Mouse (Mus musculus): ENCODE data around the gene Mvd. TPM values are rescaled to one million over a fixed set of nuclear protein-coding genes. Genes with fewer than 3 reads are reported as not detected.

The Mvd gene
- polyA plus RNA-seq, 1 experiment from 2014 or later: 54.2 TPM

DNA sequence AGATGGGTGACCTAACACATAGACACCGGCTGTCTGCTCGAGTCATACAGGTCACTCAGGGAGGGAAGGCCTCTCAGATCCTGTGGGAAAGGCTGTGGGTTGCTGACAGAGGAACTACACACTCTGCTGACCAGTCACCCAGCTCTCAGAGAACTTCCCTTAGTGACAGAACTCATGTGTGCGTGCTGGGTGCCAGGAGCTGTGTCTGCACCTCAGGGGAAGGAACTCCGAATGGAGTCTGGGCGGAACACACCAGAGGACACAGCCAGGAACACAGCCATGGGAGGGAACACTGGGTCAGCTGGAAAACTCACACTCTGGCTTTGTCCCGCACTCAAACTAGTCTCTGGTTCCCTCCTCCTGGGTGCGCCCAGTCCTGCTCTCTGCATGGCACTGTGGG, 35.5 kb downstream of the Mvd start:
- H3K4me1 ChIP-seq: no peaks in the 10 kb centered on the region
- H3K36me3 ChIP-seq (replicated peaks): peaks cover 99% of the 10 kb centered on the region
- no peak overlapping the region for H3K27ac ChIP-seq
- H3K27me3 ChIP-seq (ENCODE audit: poor library complexity, severe bottlenecking): no peaks in the 10 kb centered on the region
- no peak overlapping the region for H3K4me3 ChIP-seq
- DNase-seq (ENCODE audit: extremely low spot score, low spot score): no peak
- 97% methylated on average over 7 of the region's 7 CpGs for WGBS
- no peaks in the 10 kb centered on the region for H3K9me3 ChIP-seq

DNA sequence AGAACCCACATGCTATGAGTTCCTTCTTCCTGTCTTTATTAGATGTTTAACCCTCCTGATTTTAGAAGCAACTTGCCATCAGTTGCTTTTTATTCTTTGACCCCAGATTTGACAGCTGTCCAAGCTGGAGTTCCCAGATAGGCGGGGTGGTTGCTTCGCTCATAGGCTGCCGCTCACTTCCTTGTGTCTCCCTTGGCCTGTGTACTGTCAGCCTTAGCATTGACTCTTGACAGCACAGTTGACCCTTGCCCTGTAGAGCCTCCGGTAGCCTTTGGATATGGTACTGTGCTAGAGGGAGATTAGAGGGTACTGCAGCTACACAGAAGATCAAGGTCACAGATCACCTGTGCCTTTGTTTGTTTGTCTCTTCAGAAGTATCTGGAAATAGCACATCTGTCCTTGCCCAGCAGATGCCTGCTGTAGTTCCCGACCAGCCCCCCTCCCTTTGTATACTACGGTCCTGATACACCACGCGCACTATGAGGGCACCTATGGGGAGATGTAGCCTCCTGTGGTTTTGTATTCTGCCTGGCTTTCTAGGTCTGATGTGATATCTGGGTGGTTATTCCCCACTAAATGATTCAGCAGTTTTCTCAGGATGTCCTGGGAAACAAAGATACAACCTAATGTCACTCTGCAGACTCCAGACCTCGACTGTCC, 37.9 kb downstream of the Mvd start:
- no peaks in the 10 kb centered on the region for H3K27me3 ChIP-seq (ENCODE audit: poor library complexity, severe bottlenecking)
- no peak overlapping the region for H3K4me3 ChIP-seq
- WGBS: 94% methylated on average over 9 of the region's 9 CpGs
- H3K9me3 ChIP-seq: no peaks in the 10 kb centered on the region
- DNase-seq (ENCODE audit: extremely low spot score, low spot score): no peak
- H3K36me3 ChIP-seq (replicated peaks): peaks cover 99% of the 10 kb centered on the region
- no peaks in the 10 kb centered on the region for H3K4me1 ChIP-seq
- no peak overlapping the region for H3K27ac ChIP-seq

DNA sequence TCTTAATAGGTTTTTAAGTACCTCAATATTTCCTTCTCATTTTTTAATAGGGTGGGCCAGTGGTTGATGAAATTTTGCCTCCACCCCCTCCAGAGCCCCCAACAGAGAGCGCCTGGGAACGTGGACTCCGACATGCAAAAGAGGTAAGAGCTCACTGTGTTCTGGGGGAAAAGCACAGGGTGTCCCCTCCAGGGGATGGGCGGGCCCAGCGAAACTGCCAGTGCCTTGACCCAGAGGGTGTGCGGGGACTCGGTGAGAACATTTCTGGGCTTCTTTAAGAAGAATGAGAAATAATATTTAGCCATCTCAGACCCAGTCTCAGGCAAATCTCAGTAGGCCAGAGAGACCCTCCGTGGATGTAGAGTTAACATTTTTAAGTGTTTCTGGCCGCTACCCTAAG, 45.0 kb downstream of the Mvd start:
- DNase-seq (ENCODE audit: extremely low spot score, low spot score): no peak
- WGBS: 95% methylated on average over 9 of the region's 9 CpGs
- Histone ChIP-seq H3K27me3 (ENCODE audit: poor library complexity, severe bottlenecking) (no peaks in the 10 kb centered on the region), H3K27ac (no peak overlapping the region), H3K4me1 (no peaks in the 10 kb centered on the region), H3K4me3 (no peak overlapping the region), H3K9me3 (no peaks in the 10 kb centered on the region), H3K36me3 (replicated peaks) (peaks cover 95% of the 10 kb centered on the region)

DNA sequence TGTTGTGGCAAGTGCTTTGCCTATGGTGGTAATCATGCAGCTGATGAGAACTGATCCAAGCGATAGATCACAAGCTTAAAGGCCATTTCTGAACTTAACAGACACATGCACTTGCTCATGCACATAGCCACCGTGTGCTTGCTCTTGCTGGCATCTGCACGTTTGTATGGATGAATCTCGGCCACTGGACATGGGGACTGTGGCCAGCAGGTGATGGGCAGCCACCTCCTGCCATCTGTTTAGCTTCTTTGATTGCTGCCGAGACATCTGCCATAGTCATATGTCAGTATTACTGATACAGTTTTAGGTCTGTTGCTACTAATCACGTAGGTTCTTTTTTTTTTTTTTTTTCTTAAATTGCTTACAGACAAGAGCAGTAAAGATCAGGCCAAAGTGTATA, 47.9 kb downstream of the Mvd start:
- no peak for DNase-seq (ENCODE audit: extremely low spot score, low spot score)
- 94% methylated on average over 6 of the region's 6 CpGs for WGBS
- no peaks in the 10 kb centered on the region for H3K27me3 ChIP-seq (ENCODE audit: poor library complexity, severe bottlenecking)

DNA sequence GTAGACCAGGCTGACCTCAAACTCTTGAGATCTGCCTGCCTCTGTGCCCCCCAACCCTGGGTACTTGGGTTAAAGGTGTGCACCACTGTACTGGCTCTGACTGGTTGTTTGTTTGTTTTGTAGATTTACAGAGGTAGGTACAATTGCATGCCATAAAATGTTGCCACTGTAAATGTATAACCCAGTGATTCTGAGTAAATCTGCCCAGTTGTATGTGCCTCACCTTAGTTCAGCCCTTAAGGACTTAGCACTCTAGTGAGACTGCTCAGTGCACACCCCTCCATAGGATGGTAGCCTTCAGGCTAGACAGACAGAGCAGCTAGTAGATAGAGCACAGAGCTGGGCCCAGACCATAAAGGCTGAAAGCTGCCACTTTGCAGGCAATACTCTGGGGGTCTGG, 49.5 kb downstream of the Mvd start:
- H3K36me3 ChIP-seq (replicated peaks): peaks cover 93% of the 10 kb centered on the region
- no peak overlapping the region for H3K27ac ChIP-seq
- no peak for DNase-seq (ENCODE audit: extremely low spot score, low spot score)
- H3K4me3 ChIP-seq: no peak overlapping the region
- H3K27me3 ChIP-seq (ENCODE audit: poor library complexity, severe bottlenecking): no peaks in the 10 kb centered on the region
- no peaks in the 10 kb centered on the region for H3K4me1 ChIP-seq
- H3K9me3 ChIP-seq: no peaks in the 10 kb centered on the region

More for the DNA sequence above, 47.9 kb downstream of the Mvd start:
- H3K27ac ChIP-seq: no peak overlapping the region
- H3K4me3 ChIP-seq: no peak overlapping the region
- H3K36me3 ChIP-seq (replicated peaks): peaks cover 93% of the 10 kb centered on the region
- H3K4me1 ChIP-seq: no peaks in the 10 kb centered on the region
- no peaks in the 10 kb centered on the region for H3K9me3 ChIP-seq

DNA sequence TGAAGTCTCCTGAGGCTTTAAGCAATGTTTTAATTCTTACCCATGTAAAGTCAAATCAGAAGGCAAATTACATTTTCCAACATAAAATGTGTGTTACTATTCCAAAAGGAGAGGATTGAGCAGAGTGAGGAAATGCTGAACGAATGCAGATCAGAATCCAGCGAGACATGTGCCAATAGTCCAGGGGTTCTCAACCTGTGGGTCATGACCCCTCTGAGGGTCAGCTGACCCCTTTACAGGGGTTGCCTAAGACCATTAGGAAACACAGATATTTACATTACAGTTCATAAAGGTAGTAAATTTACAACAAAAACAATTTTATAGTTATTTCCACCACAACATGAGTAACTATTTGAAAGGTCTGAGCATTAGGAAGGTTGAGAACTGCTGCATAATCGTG, 52.5 kb downstream of the Mvd start:
- no peak overlapping the region for H3K4me3 ChIP-seq
- H3K36me3 ChIP-seq (replicated peaks): peaks cover 98% of the 10 kb centered on the region
- no peak overlapping the region for H3K27ac ChIP-seq
- 91% methylated on average over 3 of the region's 3 CpGs for WGBS
- no peaks in the 10 kb centered on the region for H3K9me3 ChIP-seq
- no peaks in the 10 kb centered on the region for H3K27me3 ChIP-seq (ENCODE audit: poor library complexity, severe bottlenecking)
- DNase-seq (ENCODE audit: extremely low spot score, low spot score): no peak
- H3K4me1 ChIP-seq: no peaks in the 10 kb centered on the region

DNA sequence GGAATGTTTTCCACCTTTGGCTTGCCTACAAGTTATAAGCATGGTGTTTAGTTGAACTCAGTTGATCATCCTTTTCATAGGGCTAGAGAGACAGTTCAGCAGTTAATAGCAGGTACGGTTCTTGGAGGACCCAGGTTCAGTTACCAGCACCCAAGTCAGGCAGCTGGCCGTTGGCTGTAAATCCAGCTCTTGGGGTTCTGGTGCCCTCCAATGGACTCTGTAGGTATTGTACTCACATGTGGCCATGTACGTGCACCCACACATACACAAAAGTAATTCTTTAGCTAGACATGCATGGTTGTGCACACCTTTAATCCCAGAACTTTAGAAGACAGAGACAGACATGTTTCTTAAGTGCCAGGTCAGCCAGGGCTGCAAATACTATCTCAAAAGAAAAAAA, 53.9 kb downstream of the Mvd start:
- no peaks in the 10 kb centered on the region for H3K27me3 ChIP-seq (ENCODE audit: poor library complexity, severe bottlenecking)
- H3K4me3 ChIP-seq: no peak overlapping the region
- H3K4me1 ChIP-seq: no peaks in the 10 kb centered on the region
- peaks cover 98% of the 10 kb centered on the region for H3K36me3 ChIP-seq (replicated peaks)
- no peak for DNase-seq (ENCODE audit: extremely low spot score, low spot score)
- 85% methylated on average over 3 of the region's 3 CpGs for WGBS
- H3K9me3 ChIP-seq: no peaks in the 10 kb centered on the region
- H3K27ac ChIP-seq: no peak overlapping the region

Small RNAs within 50 kb of the gene (microRNA-seq; reads per million reads assigned to microRNA genes)
- not detected for gene Gm24366

Other genes starting within 250 kb of the Mvd start
- 0.82 and 0.88 TPM in 2 replicates for gene Zfpm1, start 161.3 kb downstream of the Mvd start, polyA plus RNA-seq (2016; fragmentation: Nextera tagmentation; extraction: Ambion mirVana)
- not detected in 2 replicates for gene Trhr2, start 82.7 kb downstream of the Mvd start, polyA plus RNA-seq (2016; fragmentation: Nextera tagmentation; extraction: Ambion mirVana)
- 73.2 and 81.1 TPM in 2 replicates for gene Zc3h18, start 66.8 kb downstream of the Mvd start, polyA plus RNA-seq (2016; fragmentation: Nextera tagmentation; extraction: Ambion mirVana)
- gene Il17c, start 21.4 kb downstream of the Mvd start, polyA plus RNA-seq (2016; fragmentation: Nextera tagmentation; extraction: Ambion mirVana): 0.21 TPM in 1 of 2 replicates, not detected in the other
- gene Cyba, start 10.5 kb downstream of the Mvd start, polyA plus RNA-seq (2016; fragmentation: Nextera tagmentation; extraction: Ambion mirVana): 70.0 and 75.7 TPM in 2 replicates
- gene Snai3, start 17.3 kb upstream of the Mvd start, polyA plus RNA-seq (2016; fragmentation: Nextera tagmentation; extraction: Ambion mirVana): 0.18 and 0.22 TPM in 2 replicates
- 31.0 and 33.0 TPM in 2 replicates for gene Rnf166, start 32.6 kb upstream of the Mvd start, polyA plus RNA-seq (2016; fragmentation: Nextera tagmentation; extraction: Ambion mirVana)
- 84.7 and 89.1 TPM in 2 replicates for gene Ctu2, start 32.7 kb upstream of the Mvd start, polyA plus RNA-seq (2016; fragmentation: Nextera tagmentation; extraction: Ambion mirVana)
- 6.1 and 8.8 TPM in 2 replicates for gene Piezo1, start 107.9 kb upstream of the Mvd start, polyA plus RNA-seq (2016; fragmentation: Nextera tagmentation; extraction: Ambion mirVana)
- gene Cdt1, start 124.6 kb upstream of the Mvd start, polyA plus RNA-seq (2016; fragmentation: Nextera tagmentation; extraction: Ambion mirVana): 73.2 and 79.8 TPM in 2 replicates
- 313 and 321 TPM in 2 replicates for gene Aprt, start 133.5 kb upstream of the Mvd start, polyA plus RNA-seq (2016; fragmentation: Nextera tagmentation; extraction: Ambion mirVana)
- gene Galns, start 168.0 kb upstream of the Mvd start, polyA plus RNA-seq (2016; fragmentation: Nextera tagmentation; extraction: Ambion mirVana): 4.6 and 5.5 TPM in 2 replicates
- 41.0 and 44.1 TPM in 2 replicates for gene Trappc2l, start 168.2 kb upstream of the Mvd start, polyA plus RNA-seq (2016; fragmentation: Nextera tagmentation; extraction: Ambion mirVana)
- not detected in 2 replicates for gene Pabpn1l, start 179.3 kb upstream of the Mvd start, polyA plus RNA-seq (2016; fragmentation: Nextera tagmentation; extraction: Ambion mirVana)

Measured in forebrain, embryonic 10.5 days (tissue).